Mouse (Mus musculus) left cerebral cortex, postnatal 36 days (tissue): ENCODE results near the gene Elovl2. TPM values are rescaled to one million over a fixed set of nuclear protein-coding genes. Genes with fewer than 3 reads are reported as not detected.

Source experiments
- DNase-seq, 2 experiments: peaks; one replicate each; pipeline ENCODE4 v3.0.0; 2021 to 2022; ENCODE audit warnings: low spot score in 2 of 2, mixed read lengths in 1 of 2
- intact Hi-C: fragments of 180-260 bp; cut with DNase I; formaldehyde crosslinking; loops from one replicate; pipeline ENCODE4 v1.15.1; 2025
- total RNA-seq, 2 experiments: library from RNA; stranded (reverse); gene quantifications; 2 replicates each; pipeline ENCODE4 v1.2.3; 2021

Gene Elovl2
- total RNA-seq, 2 experiments from 2014 or later: 18.3 to 18.6 TPM

DNA sequence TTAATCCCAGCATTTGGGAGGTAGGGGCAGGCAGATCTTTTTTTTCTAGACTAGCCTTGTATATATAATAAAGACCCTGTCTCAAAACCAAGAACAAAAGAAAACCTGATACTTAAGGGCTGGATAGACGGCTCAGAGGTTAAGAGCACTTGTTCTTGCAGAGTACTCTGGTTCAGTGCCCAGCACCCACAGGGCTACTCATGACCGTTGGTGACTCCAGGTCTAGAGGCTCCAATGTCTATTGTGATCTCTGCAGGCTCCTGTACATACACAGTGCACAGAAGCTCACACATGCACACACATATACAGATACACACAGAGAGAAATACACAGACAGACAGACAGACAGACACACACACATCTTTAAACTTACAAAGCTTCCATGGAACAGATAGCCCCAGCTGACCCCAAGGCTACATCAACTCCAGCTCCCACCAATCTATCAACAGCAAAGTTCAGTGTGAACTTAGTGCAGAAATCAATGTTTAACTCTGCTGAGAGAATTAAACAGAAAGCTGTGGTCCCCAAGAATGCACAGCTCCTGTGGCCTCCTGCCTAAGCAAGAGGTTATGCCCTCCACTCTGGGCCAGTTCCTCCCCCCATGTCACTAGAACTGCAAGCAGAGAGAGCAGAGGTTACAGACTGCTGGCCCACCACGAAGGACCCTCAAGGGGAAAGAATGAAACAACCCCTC, 24.4 kb downstream of the Elovl2 start:
- DNase-seq: no peak
- intact Hi-C loops: no loop called here

DNA sequence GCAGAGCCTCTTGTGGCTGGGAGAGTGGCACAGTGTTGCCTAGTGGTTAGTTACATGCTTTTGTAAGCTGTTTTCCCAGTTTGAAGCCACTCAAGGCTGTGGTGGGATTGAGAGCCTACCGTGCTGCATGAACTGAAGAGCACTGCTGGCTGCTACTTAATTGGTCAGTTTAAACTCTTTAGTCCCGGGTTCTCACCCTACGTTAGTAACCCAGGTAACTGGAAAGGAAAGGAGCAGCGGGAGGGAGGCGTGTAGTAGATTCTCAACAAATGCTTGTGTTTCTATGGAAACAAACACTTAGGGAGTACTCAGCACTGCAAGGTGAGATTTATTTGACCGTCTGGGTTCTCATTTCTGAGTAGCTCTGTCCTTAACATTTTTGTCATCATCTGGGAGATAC, 32.3 kb downstream of the Elovl2 start:
- intact Hi-C loops: no loop called here

DNA sequence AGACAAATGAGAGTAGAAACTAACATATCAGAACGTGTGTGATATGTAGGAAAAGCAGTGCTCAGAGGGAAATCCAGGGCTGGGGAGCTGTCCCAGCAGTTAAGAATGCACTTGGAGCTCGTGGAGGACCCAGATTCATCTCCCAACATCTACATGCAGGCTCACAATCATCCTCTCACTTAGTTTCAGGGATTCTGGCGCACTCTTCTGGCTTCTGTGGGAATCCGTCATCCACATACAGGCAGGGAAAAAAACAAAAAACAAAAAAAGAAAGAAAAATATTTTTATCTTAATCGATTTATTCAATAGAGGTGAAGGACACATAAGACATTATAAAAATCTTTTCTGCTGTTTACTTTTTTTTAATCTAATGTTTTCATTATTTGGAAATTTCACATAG, 61.8 kb downstream of the Elovl2 start:
- no peak for DNase-seq
- intact Hi-C loops: no loop called here

More for the DNA sequence above, 32.3 kb downstream of the Elovl2 start:
- DNase-seq: no peak

DNA sequence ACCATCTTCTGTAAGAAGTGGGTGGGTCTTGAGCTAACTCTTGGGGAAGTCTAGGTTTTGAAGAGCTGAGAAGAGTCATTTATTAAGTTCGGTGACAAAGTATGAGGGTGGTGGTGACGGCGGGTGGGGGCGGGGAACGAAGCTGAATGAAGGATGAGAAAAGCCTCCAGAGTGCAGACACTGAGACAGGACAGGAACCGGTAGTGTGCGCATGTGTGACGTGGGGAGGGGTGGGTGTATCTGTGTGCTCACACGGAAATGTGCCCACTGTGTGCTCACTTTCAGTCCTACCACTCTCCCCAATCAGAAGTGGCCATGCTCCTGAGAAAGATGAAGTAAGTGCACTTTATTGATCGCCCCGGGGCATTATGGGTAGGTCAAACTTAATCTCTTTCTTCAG, 67.1 kb downstream of the Elovl2 start:
- intact Hi-C loops: no loop called here
- no peak for DNase-seq

DNA sequence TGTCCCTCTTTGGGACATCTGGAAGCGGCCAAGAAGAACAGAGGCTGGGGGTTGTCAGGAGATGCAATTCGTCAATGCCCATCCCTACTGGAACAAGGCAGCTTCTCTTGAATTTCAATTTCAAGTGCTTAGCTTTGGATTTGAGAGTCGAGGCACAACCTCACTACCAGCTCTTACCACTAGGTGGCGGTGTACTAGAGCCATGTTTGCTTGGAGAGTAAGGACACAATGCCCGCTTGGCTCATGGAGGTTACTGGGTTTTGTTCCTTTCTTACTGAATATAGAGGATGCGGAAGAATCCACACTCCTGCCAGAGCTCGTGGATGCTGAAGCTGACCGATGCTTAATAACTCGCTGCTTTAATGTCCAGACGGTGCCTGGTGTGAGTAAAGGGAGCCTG, 73.9 kb downstream of the Elovl2 start:
- peak; percentile 56 to 68 for DNase-seq
- intact Hi-C loops: loop anchor here (5.0 to 10.0 kb wide), 3 partner anchors 76 to 429 kb away; partner anchors contain the start of gene Elovl2

DNA sequence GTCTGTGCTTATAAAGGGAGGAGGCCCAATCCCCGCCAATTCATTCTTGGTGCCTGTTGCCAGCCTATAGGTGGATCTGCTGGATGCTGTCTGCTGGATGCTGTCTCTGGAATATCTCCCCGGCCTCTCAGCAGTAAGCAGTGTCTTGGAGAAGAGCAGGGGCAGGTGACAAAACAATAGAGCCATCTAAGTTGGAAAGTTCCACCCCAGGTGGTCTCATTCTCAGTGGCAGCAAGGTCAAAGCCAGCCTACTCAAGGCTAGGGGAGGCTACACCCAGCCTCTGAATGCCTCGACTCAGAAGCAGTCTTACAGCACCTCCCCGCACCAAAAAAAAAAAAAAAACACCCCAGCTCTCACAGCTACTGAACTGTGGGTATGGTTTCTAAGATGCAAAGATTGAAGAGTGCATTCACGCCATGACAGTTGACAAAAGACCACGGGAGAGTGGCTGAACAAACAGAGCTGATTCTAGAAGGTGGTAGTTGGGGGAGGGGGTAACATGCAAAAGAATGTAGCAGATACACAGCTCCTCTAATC, 74.7 kb downstream of the Elovl2 start:
- intact Hi-C loops: loop anchor here (5.0 to 10.0 kb wide), 3 partner anchors 77 to 429 kb away; partner anchors contain the start of gene Elovl2
- no peak for DNase-seq

- peak; percentile 13 to 27 for DNase-seq
- intact Hi-C loops: no loop called here
Measured at GRCm38 (mm10) chr13:41134901-41135300, 85.3 kb downstream of the Elovl2 start.

Other genes with a start within 250 kb of the Elovl2 start
- 10 to 100 TPM; 41.3 to 44.2 TPM for gene Pak1ip1, start 219.4 kb downstream of the Elovl2 start, total RNA-seq
- 10 to 100 TPM; 57.9 to 60.8 TPM for gene Tmem14c, start 204.1 kb downstream of the Elovl2 start, total RNA-seq
- gene Mak, start 140.7 kb downstream of the Elovl2 start, total RNA-seq: 1 to 10 TPM; 2.4 to 3.1 TPM
- gene Gcm2, start 109.4 kb downstream of the Elovl2 start, total RNA-seq: not detected
- under 1 TPM in 1 of 2 experiments, not detected in 1; 0.25 TPM for gene Sycp2l, start 106.1 kb downstream of the Elovl2 start, total RNA-seq
- gene Smim13, start 29.4 kb upstream of the Elovl2 start, total RNA-seq: 100 to 1,000 TPM; 167 to 187 TPM
- not detected for gene Gm17364, start 53.6 kb upstream of the Elovl2 start, total RNA-seq